Mouse (Mus musculus): Measurements from ENCODE around the gene Gm21776.
"Not testable (repeated sequence)": the region's sequence is repeated elsewhere in the genome, so short reads cannot be mapped to it uniquely, and the experiment has no call there.

Gm21776 gene

GRCm38 (mm10) chrY:76378362-76378761, at the start of gene Gm21776:
TSS of gene Gm21776 (plus strand) at chrY:76378662.
- DNase-seq (ENCODE audit: low spot score), result not testable (repeated sequence)

Measured in adipocyte (in vitro differentiated cells).